Mouse (Mus musculus): ENCODE measurements around the gene Pars2.
A peak's percentile ranks its signal among the peaks of the same experiment; 100 is the strongest.

Pars2 gene

DNA sequence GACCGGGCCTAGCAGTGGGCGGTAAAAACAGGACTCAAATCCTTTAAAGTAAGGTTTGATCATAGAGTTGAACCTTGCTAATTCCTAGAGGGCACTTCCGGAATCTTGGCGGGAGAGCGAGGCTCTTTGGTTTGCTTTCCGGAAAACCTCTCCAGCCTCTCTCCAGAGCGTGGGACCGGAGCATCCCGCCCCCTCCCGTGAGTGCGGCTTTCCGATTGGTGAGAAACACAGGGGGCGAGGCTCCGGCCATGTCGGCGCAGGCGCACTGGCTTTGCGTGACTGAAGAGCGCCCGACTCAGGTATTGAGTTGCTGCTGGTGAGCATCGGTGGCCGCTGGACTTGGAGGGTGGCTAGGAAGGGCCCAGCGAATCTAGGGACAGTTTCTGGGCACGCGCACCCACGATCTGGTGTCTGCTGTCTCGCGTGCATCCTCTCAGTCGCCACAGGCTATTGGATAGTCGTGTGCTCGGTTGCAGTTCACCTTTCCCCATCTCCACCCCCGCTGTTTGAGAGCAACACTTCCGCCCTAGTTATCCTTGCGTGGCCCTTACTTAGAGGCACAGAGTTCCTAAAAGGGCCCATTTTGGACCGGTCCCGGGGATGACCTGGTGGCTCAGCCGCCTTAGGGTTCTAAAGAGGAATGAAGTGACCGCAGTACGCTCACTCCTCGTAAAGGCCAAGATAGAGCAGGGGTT is at the start of gene Pars2:
TSS of gene Pars2 (plus strand) at position 237 of the 695 bp plus-strand sequence.
- DNase-seq (ENCODE audit: low read depth, low spot score): peak; percentile 99

DNA sequence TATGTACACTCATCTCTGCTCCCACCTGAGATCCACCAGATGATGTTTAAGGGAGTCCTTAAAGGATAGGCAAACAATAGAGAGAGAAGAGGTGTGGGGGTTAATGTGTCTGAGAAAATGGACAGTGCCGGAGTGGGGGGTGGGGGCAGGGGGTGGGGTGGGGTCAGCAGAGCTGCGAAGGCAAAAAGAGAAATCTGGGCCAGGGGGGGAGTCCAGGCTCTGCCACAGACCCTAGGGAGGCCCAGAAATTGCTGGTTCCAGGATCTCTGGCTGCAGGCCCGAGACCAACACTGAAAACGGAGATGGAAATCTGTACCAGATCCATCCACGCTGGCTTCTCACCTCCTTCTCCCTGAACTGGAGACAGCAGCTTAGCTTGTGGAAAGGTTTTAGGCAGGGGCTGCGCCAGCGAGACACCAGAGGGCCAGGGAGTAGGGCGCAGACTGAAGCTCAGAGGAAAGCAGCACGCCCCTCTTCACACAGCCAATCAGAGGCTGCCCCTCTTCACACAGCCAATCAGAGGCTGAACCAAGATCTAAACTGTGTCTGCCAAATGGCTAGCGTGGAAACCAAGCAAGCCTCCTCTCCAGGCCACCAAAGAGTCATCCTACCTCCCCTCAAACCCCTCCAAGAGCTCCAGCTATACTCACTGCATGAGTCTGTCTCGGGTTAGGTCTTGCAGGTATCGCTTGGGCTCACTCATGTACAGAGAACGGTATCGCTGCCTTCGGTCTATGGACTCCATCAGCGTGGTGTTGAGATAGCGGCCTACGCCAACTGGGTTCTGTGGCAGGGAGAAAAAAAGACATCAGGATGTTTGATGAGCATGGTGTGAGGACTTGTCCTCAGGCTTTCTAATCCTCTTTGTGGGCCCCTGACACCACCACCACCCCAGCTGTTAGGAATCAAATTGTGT is 44.0 kb upstream of the Pars2 start:
- DNase-seq (ENCODE audit: low read depth, low spot score): peak; percentile 72

- DNase-seq (ENCODE audit: low read depth, low spot score): no peak
These were observed 43.0 kb upstream of the Pars2 start for GRCm38 (mm10) chr4:106607905-106608304.

DNA sequence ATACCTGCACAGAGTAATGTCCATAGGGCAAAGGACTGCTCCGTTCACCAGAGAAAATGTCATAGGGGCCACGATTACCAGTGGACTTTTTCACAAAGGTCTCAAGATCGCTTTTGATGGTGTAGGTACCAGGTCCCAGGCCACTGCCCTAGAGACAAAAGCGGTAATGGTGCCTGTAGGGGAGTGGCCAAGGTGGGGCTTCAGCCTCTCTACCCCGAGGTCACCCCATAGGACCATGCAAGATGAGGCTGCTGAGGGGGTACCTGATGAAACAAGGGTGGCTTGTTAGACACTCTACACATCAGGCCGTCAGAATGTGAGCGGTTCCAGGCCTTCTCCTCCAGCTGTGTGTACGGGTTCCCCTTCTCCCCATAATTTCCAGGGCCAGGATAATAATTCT is 37.8 kb upstream of the Pars2 start:
- DNase-seq (ENCODE audit: low read depth, low spot score): no peak

DNA sequence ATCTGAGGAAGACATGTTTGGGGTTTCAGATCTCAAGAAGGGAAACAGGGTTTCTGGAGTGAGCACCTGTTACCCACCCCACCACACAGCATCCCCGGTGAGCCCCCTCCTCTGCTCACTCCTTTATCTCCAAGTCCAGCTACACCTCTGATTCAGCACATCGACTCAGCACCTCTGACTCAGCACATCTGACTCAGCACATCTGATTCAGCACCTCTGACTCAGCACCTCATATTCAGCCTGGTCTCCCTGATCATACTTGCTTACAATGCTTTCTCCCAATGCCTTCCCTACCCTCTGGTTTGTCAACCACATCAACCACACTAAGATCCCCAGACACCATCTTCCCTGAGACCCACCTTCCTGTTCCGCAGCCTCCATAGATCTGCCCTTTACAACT is 37.3 kb upstream of the Pars2 start:
- no peak for DNase-seq (ENCODE audit: low read depth, low spot score)

- DNase-seq (ENCODE audit: low read depth, low spot score): peak; percentile 86
These were observed 36.6 kb upstream of the Pars2 start for GRCm38 (mm10) chr4:106614180-106614797.

GRCm38 (mm10) chr4:106614881-106615280 is 36.0 kb upstream of the Pars2 start:
- DNase-seq (ENCODE audit: low read depth, low spot score): no peak

GRCm38 (mm10) chr4:106615637-106616036 is 35.2 kb upstream of the Pars2 start:
- DNase-seq (ENCODE audit: low read depth, low spot score): peak; percentile 81

- DNase-seq (ENCODE audit: low read depth, low spot score): peak; percentile 65
These were observed 33.8 kb upstream of the Pars2 start, which contains the start of gene Lexm for GRCm38 (mm10) chr4:106617056-106617455. Gene Lexm (minus strand): TSS chr4:106617241.

DNA sequence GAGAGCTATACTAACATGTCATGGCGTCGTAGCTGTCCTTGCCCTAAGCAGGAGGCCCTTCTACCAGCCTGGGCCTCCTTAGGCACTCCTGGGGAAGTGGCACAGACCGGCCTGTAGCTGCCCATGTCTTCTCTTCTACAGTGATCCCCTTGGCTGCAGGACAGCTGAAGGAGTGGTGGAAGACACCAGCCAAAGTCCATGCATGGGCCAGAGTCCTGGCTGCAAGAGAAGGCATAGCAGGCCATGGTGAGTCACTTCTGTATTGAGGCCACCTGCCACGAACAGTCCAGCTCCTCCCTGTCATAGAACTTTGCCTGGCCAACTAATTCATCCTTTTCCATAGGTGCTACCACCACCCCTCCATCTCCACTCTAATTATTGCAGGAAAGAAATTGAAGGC is 32.0 kb upstream of the Pars2 start:
- no peak for DNase-seq (ENCODE audit: low read depth, low spot score)

GRCm38 (mm10) chr4:106621428-106621827 is 29.4 kb upstream of the Pars2 start:
- no peak for DNase-seq (ENCODE audit: low read depth, low spot score)

DNA sequence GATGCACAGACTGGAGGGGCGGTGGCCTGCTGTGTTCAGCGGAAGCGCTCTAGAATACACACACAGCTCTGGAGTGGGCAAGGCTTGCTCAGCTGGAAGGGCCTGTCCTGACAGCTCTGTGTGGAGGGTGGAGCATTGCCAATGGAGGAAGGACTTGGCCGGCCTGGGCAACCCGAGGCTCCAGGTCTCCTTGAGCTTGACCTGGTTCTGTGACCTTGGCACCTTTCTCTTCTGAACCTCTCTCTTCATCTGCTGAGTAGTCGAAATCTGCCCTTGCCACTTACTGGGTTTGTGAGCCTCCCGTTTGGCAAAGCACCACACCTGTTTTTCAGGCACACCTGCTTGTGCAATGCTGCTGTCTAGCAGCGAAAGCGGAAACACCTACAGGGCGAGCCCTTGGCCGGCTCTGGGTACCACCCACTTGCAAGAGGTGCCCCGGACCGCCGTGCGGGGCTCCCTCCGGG is 28.8 kb upstream of the Pars2 start, which contains the start of gene Ttc22:
TSS of gene Ttc22 (plus strand) at position 403 of the 464 bp plus-strand sequence.
- DNase-seq (ENCODE audit: low read depth, low spot score): peak; percentile 23

- DNase-seq (ENCODE audit: low read depth, low spot score): no peak
These were observed 28.2 kb upstream of the Pars2 start for GRCm38 (mm10) chr4:106622712-106623111.

DNA sequence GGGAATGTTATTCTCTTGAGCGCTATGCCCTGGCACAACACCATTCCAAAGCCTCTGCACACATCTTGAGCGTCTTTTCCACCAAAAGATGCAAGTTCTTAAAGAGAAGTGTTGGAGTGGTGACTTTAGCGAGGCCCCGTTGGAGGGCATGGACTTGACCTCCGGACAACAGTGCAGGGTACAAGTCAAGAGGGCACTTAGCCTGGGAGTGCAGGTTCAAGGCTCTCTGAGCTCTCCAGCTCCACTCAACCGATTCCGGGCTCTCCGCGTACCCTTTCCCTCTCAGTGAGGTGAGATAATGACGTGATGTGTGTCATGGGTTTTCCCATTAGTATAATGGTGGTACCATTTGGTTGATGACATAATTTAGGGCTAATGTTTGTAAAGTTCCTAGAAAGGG is 26.6 kb upstream of the Pars2 start:
- no peak for DNase-seq (ENCODE audit: low read depth, low spot score)

GRCm38 (mm10) chr4:106627809-106628208 is 23.1 kb upstream of the Pars2 start:
- DNase-seq (ENCODE audit: low read depth, low spot score): no peak

DNA sequence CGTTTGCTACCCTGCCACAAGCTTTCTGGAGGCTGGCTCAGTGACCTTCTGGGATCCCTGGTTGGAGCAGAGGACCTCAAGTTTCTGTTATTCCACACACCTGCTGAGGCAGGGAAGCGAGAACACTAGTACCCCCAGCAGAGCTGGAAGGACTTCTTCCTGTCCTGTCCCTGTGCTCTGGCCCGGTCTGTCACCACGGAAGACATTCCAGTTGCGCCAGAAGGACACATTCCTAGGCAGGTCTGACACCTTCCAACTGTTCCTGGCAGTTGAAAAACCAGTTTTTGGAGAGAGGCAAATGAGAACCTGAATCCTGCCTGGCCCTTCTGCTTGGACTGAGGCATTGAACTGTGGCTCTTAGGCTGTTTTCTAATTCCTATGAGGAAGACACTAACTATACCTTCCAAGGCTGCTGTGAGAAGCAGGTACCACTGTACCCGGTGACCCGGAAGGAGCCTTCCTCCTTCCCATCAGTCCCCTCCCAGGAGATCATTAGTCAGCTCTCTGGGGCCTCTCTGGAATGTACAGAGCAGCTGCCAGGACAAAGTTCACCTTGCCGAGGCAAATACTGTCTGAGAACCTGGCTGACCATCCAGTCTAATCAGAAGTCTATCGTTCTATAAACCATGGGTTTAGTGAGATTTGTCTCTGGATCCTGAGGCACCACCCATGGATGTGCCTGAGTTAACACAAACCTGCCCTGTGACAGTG is 22.1 kb upstream of the Pars2 start:
- no peak for DNase-seq (ENCODE audit: low read depth, low spot score)

- DNase-seq (ENCODE audit: low read depth, low spot score): no peak
These were observed 21.5 kb upstream of the Pars2 start for GRCm38 (mm10) chr4:106629374-106629773.

DNA sequence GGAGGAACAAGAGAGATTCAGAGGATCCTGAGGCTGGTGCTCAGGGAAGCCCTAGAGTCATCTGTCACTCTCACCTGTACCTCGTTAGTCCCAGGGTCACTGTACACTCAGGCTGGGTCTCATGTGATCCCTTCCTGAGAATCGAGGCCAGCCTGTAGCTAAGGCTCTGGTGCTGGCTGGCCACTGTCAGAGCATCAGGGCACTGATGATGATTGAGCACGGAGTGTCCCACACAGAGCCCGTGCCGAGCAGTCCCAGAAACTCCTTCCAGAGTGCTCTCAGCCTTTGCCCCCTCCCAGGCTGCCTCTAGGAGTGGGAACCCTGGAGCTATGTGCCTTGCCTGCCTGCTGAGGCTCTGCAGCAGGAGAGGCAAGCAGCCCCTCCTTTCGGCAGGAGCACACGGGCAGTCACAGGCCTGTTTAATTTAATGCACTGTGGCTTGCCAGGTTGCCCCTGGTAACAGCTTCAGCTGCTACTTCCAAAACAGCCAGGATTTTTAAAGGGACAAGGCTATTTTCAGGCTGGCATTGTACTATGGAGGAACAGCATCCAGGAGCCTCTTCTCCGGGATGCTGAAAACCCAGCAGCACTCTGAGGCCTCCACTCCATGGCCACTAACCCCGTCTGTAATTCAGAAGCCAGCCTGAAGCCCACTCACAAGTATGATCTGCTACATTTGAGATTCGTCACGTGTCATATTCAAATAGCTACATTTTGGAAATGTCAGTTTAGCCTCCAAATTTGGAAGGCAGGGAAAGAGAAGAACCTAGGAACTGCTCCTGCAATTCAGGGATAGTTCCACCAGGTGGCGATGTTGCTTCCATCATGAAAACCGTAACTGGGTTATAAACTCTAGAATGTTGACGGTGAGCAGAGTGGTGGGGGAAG is 20.3 kb upstream of the Pars2 start:
- DNase-seq (ENCODE audit: low read depth, low spot score): peak; percentile 58

DNA sequence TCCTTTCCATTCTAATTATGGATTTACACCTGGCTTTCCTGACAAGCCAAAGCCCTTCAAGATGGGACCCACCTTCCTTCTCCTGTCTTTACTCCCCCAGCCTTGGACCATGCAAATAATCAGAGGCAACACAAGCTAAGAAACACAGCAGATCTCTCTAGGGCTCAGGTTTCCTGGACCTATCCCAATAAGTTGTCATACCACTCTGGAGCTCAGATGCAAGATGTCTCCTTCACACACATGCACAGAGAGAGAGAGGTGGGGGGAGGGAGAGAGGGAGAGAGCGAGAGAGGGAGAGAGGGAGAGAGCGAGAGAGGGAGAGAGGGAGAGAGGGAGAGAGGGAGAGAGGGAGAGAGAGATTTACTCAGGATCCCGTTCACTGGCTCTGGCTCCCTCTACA is 18.6 kb upstream of the Pars2 start:
- no peak for DNase-seq (ENCODE audit: low read depth, low spot score)

GRCm38 (mm10) chr4:106633281-106634085 is 17.4 kb upstream of the Pars2 start:
- DNase-seq (ENCODE audit: low read depth, low spot score): no peak

All from ES-CJ7 (cell line).